Mouse (Mus musculus) ovary, postnatal 36 days (tissue): ENCODE data around the gene Lrig2.

ENCODE experiments used
- DNase-seq: peaks from one replicate; pipeline ENCODE4 v3.0.0; 2022; ENCODE audit warnings: low spot score, mixed read lengths

Lrig2 gene

GRCm38 (mm10) chr3:104511538-104512423, at the start of gene Lrig2:
Gene Lrig2, minus strand, starts transcription at chr3:104511918.
- peak; percentile 98 for DNase-seq

- no peak for DNase-seq
Observed at GRCm38 (mm10) chr3:104556624-104557023, 44.9 kb upstream of the Lrig2 start.

GRCm38 (mm10) chr3:104550594-104550993, 38.9 kb upstream of the Lrig2 start:
- no peak for DNase-seq

GRCm38 (mm10) chr3:104548367-104549087, 36.8 kb upstream of the Lrig2 start:
- no peak for DNase-seq

- DNase-seq, result no peak
Observed at GRCm38 (mm10) chr3:104543825-104544224, 32.1 kb upstream of the Lrig2 start.

GRCm38 (mm10) chr3:104542065-104542429, 30.3 kb upstream of the Lrig2 start:
- no peak for DNase-seq

- DNase-seq, result peak; percentile 69
Observed at GRCm38 (mm10) chr3:104541139-104542064, 29.7 kb upstream of the Lrig2 start.

GRCm38 (mm10) chr3:104540480-104541138, 28.9 kb upstream of the Lrig2 start:
- no peak for DNase-seq

GRCm38 (mm10) chr3:104533223-104533622, 21.5 kb upstream of the Lrig2 start:
- no peak for DNase-seq

GRCm38 (mm10) chr3:104526115-104526882, 14.6 kb upstream of the Lrig2 start:
- DNase-seq, result no peak

- DNase-seq, result no peak
Observed at GRCm38 (mm10) chr3:104525516-104525915, 13.8 kb upstream of the Lrig2 start.

- no peak for DNase-seq
Observed at GRCm38 (mm10) chr3:104525029-104525428, 13.3 kb upstream of the Lrig2 start.

GRCm38 (mm10) chr3:104523333-104523871, 11.7 kb upstream of the Lrig2 start:
- DNase-seq, result peak; percentile 13

GRCm38 (mm10) chr3:104521341-104521924, 9.7 kb upstream of the Lrig2 start:
- no peak for DNase-seq

- no peak for DNase-seq
Observed at GRCm38 (mm10) chr3:104520471-104520870, 8.8 kb upstream of the Lrig2 start.

GRCm38 (mm10) chr3:104518931-104519330, 7.2 kb upstream of the Lrig2 start:
- DNase-seq, result no peak

GRCm38 (mm10) chr3:104518411-104518810, 6.7 kb upstream of the Lrig2 start:
- no peak for DNase-seq

GRCm38 (mm10) chr3:104517161-104517560, 5.4 kb upstream of the Lrig2 start:
- DNase-seq, result no peak

GRCm38 (mm10) chr3:104514510-104514909, 2.8 kb upstream of the Lrig2 start:
- DNase-seq, result no peak

GRCm38 (mm10) chr3:104512424-104512748, 668 bp upstream of the Lrig2 start:
- DNase-seq, result no peak
